Mouse (Mus musculus) bone marrow macrophage, adult 2 months (primary cell): ENCODE measurements around the gene Vat1. TPM values are rescaled to one million over a fixed set of nuclear protein-coding genes. Genes with fewer than 3 reads are reported as not detected.
A peak's percentile ranks its signal among the peaks of the same experiment; 100 is the strongest.
"Not testable (repeated sequence)": the region's sequence is repeated elsewhere in the genome, so short reads cannot be mapped to it uniquely, and the experiment has no call there.

Experiments
- H3K27ac ChIP-seq: 2 replicates; pipeline ENCODE4 v1.5.1; 2012; ENCODE audit warnings: low read depth, low read length; ENCODE audit not compliant: insufficient read depth
- H3K4me1 ChIP-seq: 2 replicates; pipeline ENCODE4 v1.6.1; 2012; ENCODE audit warnings: low read length; ENCODE audit not compliant: control insufficient read depth, insufficient read depth
- H3K4me3 ChIP-seq: 2 replicates; pipeline ENCODE4 v1.5.1; 2012; ENCODE audit warnings: mild to moderate bottlenecking, low read length, moderate library complexity; ENCODE audit not compliant: insufficient read depth
- CTCF ChIP-seq: IDR thresholded peaks from 2 replicates; pipeline ENCODE4 v1.5.1; 2012; ENCODE audit warnings: low read depth, mild to moderate bottlenecking, low read length, moderate library complexity
- POLR2A ChIP-seq: IDR thresholded peaks from 2 replicates; pipeline ENCODE4 v1.6.1; 2012; ENCODE audit warnings: mild to moderate bottlenecking, low read depth, low read length, borderline replicate concordance
- polyA plus RNA-seq: library from polyadenylated mRNA; stranded (reverse); fragments of >200 nt; gene quantifications from 2 replicates; pipeline ENCODE4 v1.2.4, GENCODE M21; 2012; ENCODE audit not compliant: missing spikeins, insufficient read depth, insufficient read length

Vat1 gene
- polyA plus RNA-seq, 1 experiment = 202 TPM

GRCm38 (mm10) chr11:101457631-101458030, 8.4 kb downstream of the Vat1 start:
- TF ChIP-seq CTCF (no peak), POLR2A (no peak)
- no peak overlapping the region for H3K27ac ChIP-seq
- H3K4me3 ChIP-seq = no peak overlapping the region
- H3K4me1 ChIP-seq = peaks cover 5% of the 10 kb centered on the region

GRCm38 (mm10) chr11:101455627-101456026, 10.4 kb downstream of the Vat1 start:
- Histone ChIP-seq H3K4me1 (peaks cover 10% of the 10 kb centered on the region), H3K27ac (no peak overlapping the region), H3K4me3 (no peak overlapping the region)
- TF ChIP-seq POLR2A = no peak
- TF ChIP-seq CTCF = no peak

- no peak overlapping the region for H3K4me3 ChIP-seq
- H3K4me1 ChIP-seq = peaks cover 13% of the 10 kb centered on the region
- TF ChIP-seq CTCF (no peak), POLR2A (no peak)
- H3K27ac ChIP-seq = no peak overlapping the region
These were observed 11.3 kb downstream of the Vat1 start for GRCm38 (mm10) chr11:101454702-101455101.

- no peak overlapping the region for H3K4me3 ChIP-seq
- H3K4me1 ChIP-seq = peaks cover 13% of the 10 kb centered on the region
- TF ChIP-seq CTCF (no peak), POLR2A (no peak)
- H3K27ac ChIP-seq = no peak overlapping the region
These were observed 13.8 kb downstream of the Vat1 start for GRCm38 (mm10) chr11:101452093-101452774.

GRCm38 (mm10) chr11:101451536-101451935, 14.5 kb downstream of the Vat1 start:
- no peak overlapping the region for H3K27ac ChIP-seq

GRCm38 (mm10) chr11:101450394-101450793, 15.6 kb downstream of the Vat1 start:
- Histone ChIP-seq H3K4me3 (no peak overlapping the region), H3K27ac (no peak overlapping the region), H3K4me1 (peaks cover 13% of the 10 kb centered on the region)
- peak; percentile 52; the same call in 1 of the 2 replicates for TF ChIP-seq CTCF
- no peak for TF ChIP-seq POLR2A

More at GRCm38 (mm10) chr11:101451536-101451935, 14.5 kb downstream of the Vat1 start:
- peaks cover 13% of the 10 kb centered on the region for H3K4me1 ChIP-seq
- H3K4me3 ChIP-seq = no peak overlapping the region
- TF ChIP-seq CTCF (no peak), POLR2A (no peak)

GRCm38 (mm10) chr11:101449596-101449995, 16.4 kb downstream of the Vat1 start:
- H3K4me1 ChIP-seq = peaks cover 13% of the 10 kb centered on the region
- H3K27ac ChIP-seq, H3K4me3 ChIP-seq: not testable (repeated sequence)

GRCm38 (mm10) chr11:101448899-101449298, 17.1 kb downstream of the Vat1 start:
- no peak for TF ChIP-seq CTCF
- TF ChIP-seq POLR2A = no peak
- Histone ChIP-seq H3K4me1 (peaks cover 15% of the 10 kb centered on the region), H3K27ac (peak overlapping the region; percentile 57), H3K4me3 (peak overlapping the region; percentile 88)

GRCm38 (mm10) chr11:101448274-101448746, 17.7 kb downstream of the Vat1 start, which contains the start of gene Ifi35:
Ifi35 (plus strand) TSS chr11:101448407.
- Histone ChIP-seq H3K4me3 (peak within 1 kb of the TSS; percentile 88), H3K27ac (peak within 1 kb of the TSS; percentile 57), H3K4me1 (peaks cover 21% of the 10 kb centered on the region)
- no peak for TF ChIP-seq POLR2A
- TF ChIP-seq CTCF = no peak

- TF ChIP-seq CTCF (no peak), POLR2A (no peak)
- Histone ChIP-seq H3K4me1 (peaks cover 22% of the 10 kb centered on the region), H3K27ac (no peak overlapping the region), H3K4me3 (no peak overlapping the region)
These were observed 18.2 kb downstream of the Vat1 start for GRCm38 (mm10) chr11:101447786-101448185.

GRCm38 (mm10) chr11:101446860-101447259, 19.2 kb downstream of the Vat1 start:
- H3K4me3 ChIP-seq, H3K27ac ChIP-seq: not testable (repeated sequence)
- peaks cover 16% of the 10 kb centered on the region for H3K4me1 ChIP-seq
